Mouse (Mus musculus): ENCODE measurements around the gene Slc1a2.

DNA sequence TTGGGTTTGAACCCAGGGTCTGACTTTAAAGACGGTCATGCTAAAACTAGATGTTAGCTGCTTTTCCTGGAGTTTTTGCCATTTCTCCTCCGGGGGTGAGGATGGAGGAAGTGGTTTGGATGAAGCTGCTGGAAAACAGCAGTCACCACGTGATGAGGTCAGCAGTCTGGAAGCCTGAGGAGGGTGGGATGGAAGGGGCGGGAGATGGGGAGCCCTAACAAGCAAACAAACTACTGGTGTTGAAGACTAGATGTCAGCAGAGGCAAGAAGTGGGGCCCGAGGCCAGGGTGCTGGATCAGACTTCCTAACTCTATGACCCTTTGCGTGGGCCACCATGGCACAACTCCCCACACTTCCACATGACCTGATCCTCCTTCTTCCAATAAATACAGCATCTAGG, 146.8 kb downstream of the Slc1a2 start:
- TF ChIP-seq CTCF (IDR thresholded peaks at IDR 0.05; ENCODE audit: low read depth, low read length), result no peak
- no peak for TF ChIP-seq GATA1 (IDR thresholded peaks at IDR 0.05; ENCODE audit: borderline replicate concordance, low read length)
- no peak for TF ChIP-seq POLR2AphosphoS5 (IDR thresholded peaks at IDR 0.05; ENCODE audit: insufficient replicate concordance, low read depth, low read length)
